In genomic region chr8:121934923-121935322, GRCm38 (mm10) we compare ENCODE assay signal across 14 mouse cellular contexts. TPM values are rescaled to one million over a fixed set of nuclear protein-coding genes. Genes with fewer than 3 reads are reported as not detected.
A peak's percentile ranks its signal among the peaks of the same experiment; 100 is the strongest.
DNase-seq lines count a peak whose midpoint lies in the region; ATAC-seq and TF ChIP-seq lines count a peak whose summit lies in the region.
"Had no signal": no experiment of that assay in that cellular context is flagged by ENCODE, and none has a peak within 500 bp of the region (broad histone marks: within the 10 kb centered on the region; RNA-seq: fewer than 3 reads in every experiment).

No protein-coding gene starts in this region.

- H3K27me3 ChIP-seq in neural tube, embryonic 13.5 days = no peaks in the 10 kb centered on the region
- no peaks in the 10 kb centered on the region for H3K27me3 ChIP-seq in midbrain, embryonic 10.5 days (ENCODE audit: low read depth, poor library complexity, severe bottlenecking)
- H3K27me3 ChIP-seq in stomach, postnatal 0 days (ENCODE audit: control insufficient read depth, insufficient read depth, low read length) = no peaks in the 10 kb centered on the region
- H3K27me3 ChIP-seq: neural tube, embryonic 12.5 days had no signal

- TF ChIP-seq EP300 in stomach, postnatal 0 days (optimal IDR thresholded peaks at IDR 0.05) = no peak

- H3K4me1 ChIP-seq in neural tube, embryonic 13.5 days (replicated peaks) = peaks cover 27% of the 10 kb centered on the region
- H3K4me1 ChIP-seq in midbrain, embryonic 10.5 days = peaks cover 22% of the 10 kb centered on the region
- no peaks in the 10 kb centered on the region for H3K4me1 ChIP-seq in stomach, postnatal 0 days (replicated peaks; ENCODE audit: control insufficient read depth, insufficient read depth)

- no peaks in the 10 kb centered on the region for H3K9me3 ChIP-seq in neural tube, embryonic 13.5 days
- no peaks in the 10 kb centered on the region for H3K9me3 ChIP-seq in midbrain, embryonic 10.5 days (replicated peaks)
- H3K9me3 ChIP-seq in stomach, postnatal 0 days (ENCODE audit: control insufficient read depth, low read length) = no peaks in the 10 kb centered on the region
- H3K9me3 ChIP-seq: heart, embryonic 10.5 days; neural tube, embryonic 12.5 days had no signal

- ATAC-seq in neural tube, embryonic 13.5 days (ENCODE audit: low read depth) = peak; percentile 41; the same call in 1 of the 2 replicates
- ATAC-seq in stomach, postnatal 0 days (ENCODE audit: low FRiP score, low TSS enrichment) = no peak
- ATAC-seq: inflammation-experienced regulatory T-cells, adult 6 months had no signal

- peak overlapping the region; percentile 24 for H3K4me2 ChIP-seq in neural tube, embryonic 13.5 days
- no peak overlapping the region for H3K4me2 ChIP-seq in stomach, postnatal 0 days (replicated peaks; ENCODE audit: low read depth)
- H3K4me2 ChIP-seq: neural tube, embryonic 12.5 days had no signal

- no peak for TF ChIP-seq CTCF in gastrocnemius, adult 2 months (IDR thresholded peaks at IDR 0.05)
- TF ChIP-seq CTCF in stomach, postnatal 0 days (IDR thresholded peaks at IDR 0.05; ENCODE audit: low read depth) = no peak

- H3K4me3 ChIP-seq in gastrocnemius, adult 2 months = no peak overlapping the region
- H3K4me3 ChIP-seq in neural tube, embryonic 13.5 days = no peak overlapping the region
- H3K4me3 ChIP-seq in midbrain, embryonic 10.5 days = no peak overlapping the region
- H3K4me3 ChIP-seq in stomach, postnatal 0 days (ENCODE audit: low read depth, low read length) = no peak overlapping the region
- H3K4me3 ChIP-seq: heart, embryonic 10.5 days; neural tube, embryonic 12.5 days had no signal

- no peaks in the 10 kb centered on the region for H3K36me3 ChIP-seq in neural tube, embryonic 13.5 days
- H3K36me3 ChIP-seq in midbrain, embryonic 10.5 days = no peaks in the 10 kb centered on the region
- H3K36me3 ChIP-seq in stomach, postnatal 0 days (ENCODE audit: control insufficient read depth, insufficient read depth, low read length) = no peaks in the 10 kb centered on the region
- H3K36me3 ChIP-seq: heart, embryonic 10.5 days; neural tube, embryonic 12.5 days had no signal

- intact Hi-C loops in gastrocnemius, adult 2 months (cut with DNase I) = no loop called here

- DNase-seq in gastrocnemius, adult 2 months = no peak
- DNase-seq in gastrocnemius, postnatal 25 days = no peak
- DNase-seq in neural tube, embryonic 10.5 days (ENCODE audit: extremely low spot score, low spot score) = no peak
- no peak for DNase-seq in midbrain, embryonic 10.5 days (ENCODE audit: low spot score)
- DNase-seq in stomach, postnatal 0 days (ENCODE audit: low spot score) = no peak
- no peak for DNase-seq in cerebellum, adult 8-10 months
- no peak for DNase-seq in spleen, adult 18-20 months

- peak overlapping the region; percentile 67 for H3K27ac ChIP-seq in gastrocnemius, adult 2 months
- H3K27ac ChIP-seq in neural tube, embryonic 13.5 days (replicated peaks) = peak overlapping the region; percentile 89
- peak overlapping the region; percentile 34; the same call in 1 of the 2 replicates for H3K27ac ChIP-seq in midbrain, embryonic 10.5 days (replicated peaks)
- H3K27ac ChIP-seq in stomach, postnatal 0 days (replicated peaks) = peak overlapping the region; percentile 45
- H3K27ac ChIP-seq: heart, embryonic 10.5 days had no signal

- peak overlapping the region; percentile 26; the same call in 1 of the 2 replicates for H3K9ac ChIP-seq in neural tube, embryonic 13.5 days
- 0 out of 2 replicates have a peak overlapping the region, but pooled peaks have one; percentile 18 for H3K9ac ChIP-seq in stomach, postnatal 0 days (ENCODE audit: low read length)
- H3K9ac ChIP-seq: liver, postnatal 0 days had no signal

RNA-seq across cellular contexts. Expression of gene Car5a, which starts 9.8 kb away (rescaled TPM):
- not detected for total RNA-seq in gastrocnemius, adult 2 months (2021)
- total RNA-seq in gastrocnemius, postnatal 25 days (2021) = not detected
- polyA plus RNA-seq in neural tube, embryonic 13.5 days (2015; fragmentation: Nextera tagmentation; extraction: Ambion mirVana) = 0.23 and 0.31 TPM in 2 replicates
- polyA plus RNA-seq in midbrain, embryonic 10.5 days (2016; fragmentation: Nextera tagmentation; extraction: Ambion mirVana) = 0.27 and 0.30 TPM in 2 replicates
- polyA plus RNA-seq in stomach, postnatal 0 days (2015; fragmentation: Nextera tagmentation; extraction: Ambion mirVana) = 0.12 and 0.30 TPM in 2 replicates
- total RNA-seq: left cerebral cortex, postnatal 25 days; megakaryocyte, adult 5-6 weeks had no signal
- polyA plus RNA-seq: heart, embryonic 10.5 days; inflammation-experienced regulatory T-cells, adult 6 months had no signal

RNA-seq across cellular contexts. Expression of gene Banp, which starts 14.6 kb away (rescaled TPM):
- total RNA-seq in gastrocnemius, adult 2 months (2021) = 10 to 100 TPM in 1 of 2 experiments, 1 to 10 TPM in 1; 8.8 to 18.7 TPM
- total RNA-seq in gastrocnemius, postnatal 25 days (2021) = 10 to 100 TPM; 11.3 to 13.9 TPM
- polyA plus RNA-seq in neural tube, embryonic 13.5 days (2015; fragmentation: Nextera tagmentation; extraction: Ambion mirVana) = 59.9 and 60.1 TPM in 2 replicates
- polyA plus RNA-seq in midbrain, embryonic 10.5 days (2016; fragmentation: Nextera tagmentation; extraction: Ambion mirVana) = 53.2 and 64.6 TPM in 2 replicates
- 9.0 and 10.0 TPM in 2 replicates for polyA plus RNA-seq in stomach, postnatal 0 days (2015; fragmentation: Nextera tagmentation; extraction: Ambion mirVana)

RNA-seq across cellular contexts. Expression of gene Slc7a5, which starts 27.4 kb away (rescaled TPM):
- total RNA-seq in gastrocnemius, adult 2 months (2021) = 1 to 10 TPM; 1.0 to 1.3 TPM
- total RNA-seq in gastrocnemius, postnatal 25 days (2021) = 1 to 10 TPM; 1.8 to 2.0 TPM
- 38.7 and 38.9 TPM in 2 replicates for polyA plus RNA-seq in neural tube, embryonic 13.5 days (2015; fragmentation: Nextera tagmentation; extraction: Ambion mirVana)
- 29.3 and 32.7 TPM in 2 replicates for polyA plus RNA-seq in midbrain, embryonic 10.5 days (2016; fragmentation: Nextera tagmentation; extraction: Ambion mirVana)
- polyA plus RNA-seq in stomach, postnatal 0 days (2015; fragmentation: Nextera tagmentation; extraction: Ambion mirVana) = 8.9 and 9.3 TPM in 2 replicates

Comparison
In these comparisons a context has a peak if more than half of its experiments do, and no peak if none do; other contexts are left out.
1. H3K27ac ChIP-seq: peak in every context shown above with its lines; median percentile 89 in neural tube, embryonic 13.5 days; 67 in gastrocnemius, adult 2 months; 45 in stomach, postnatal 0 days; 34 in midbrain, embryonic 10.5 days.